Mouse (Mus musculus) adrenal gland, adult 18-20 months (tissue): ENCODE measurements around the gene Ccl9. TPM values are rescaled to one million over a fixed set of nuclear protein-coding genes. Genes with fewer than 3 reads are reported as not detected.
A peak's percentile ranks its signal among the peaks of the same experiment; 100 is the strongest.

ENCODE experiments used
- DNase-seq, 2 experiments: peaks; one replicate each; pipeline ENCODE4 v3.0.0; 2021 to 2022; ENCODE audit warnings: low spot score in 2 of 2
- total RNA-seq, 2 experiments: library from RNA; stranded (reverse); gene quantifications; 1 replicate in 1 of 2; 2 replicates in 1 of 2; pipeline ENCODE4 v1.2.3; 2021

The Ccl9 gene
- total RNA-seq, 2 experiments from 2014 or later, result 7.9 to 17.1 TPM

DNA sequence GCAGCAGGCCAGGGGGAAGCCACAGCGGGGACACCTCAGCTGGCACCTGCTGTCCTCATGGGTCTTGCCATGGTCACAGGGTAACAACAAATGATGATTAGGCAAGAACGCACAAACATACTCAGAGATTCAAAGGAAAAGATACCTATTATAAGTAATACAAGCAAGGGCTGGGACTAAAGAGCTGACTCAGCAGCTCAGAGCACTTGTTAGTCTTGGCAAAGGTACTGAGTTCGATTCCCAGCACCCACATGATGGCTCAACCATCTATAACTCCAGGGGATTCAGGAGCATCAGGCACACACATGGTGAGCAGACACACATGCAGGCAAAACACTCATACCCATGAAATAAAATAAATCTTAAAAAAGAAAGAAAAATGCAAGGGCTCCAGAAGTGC lies 37.0 kb downstream of the Ccl9 start:
- DNase-seq, result no peak

DNA sequence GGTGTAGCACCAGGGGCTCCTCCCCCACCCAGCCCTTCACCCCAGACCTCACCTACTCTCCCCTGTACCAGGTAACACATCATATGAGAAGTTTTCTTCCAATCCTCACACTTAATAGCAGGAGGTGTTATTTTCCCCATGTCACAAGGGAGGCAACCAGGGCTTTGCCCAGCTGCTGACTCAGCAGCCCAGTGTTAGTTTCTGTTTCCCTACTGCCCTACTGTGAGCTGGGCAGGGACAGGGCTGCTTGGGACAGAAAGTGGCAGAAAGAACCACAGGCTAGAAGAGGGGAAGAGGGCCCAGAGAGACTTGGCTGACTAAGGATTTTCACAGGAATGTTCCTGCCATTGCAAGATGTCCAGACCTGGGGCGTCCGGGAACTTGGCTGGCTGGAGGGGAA lies 37.5 kb downstream of the Ccl9 start:
- DNase-seq, result no peak

DNA sequence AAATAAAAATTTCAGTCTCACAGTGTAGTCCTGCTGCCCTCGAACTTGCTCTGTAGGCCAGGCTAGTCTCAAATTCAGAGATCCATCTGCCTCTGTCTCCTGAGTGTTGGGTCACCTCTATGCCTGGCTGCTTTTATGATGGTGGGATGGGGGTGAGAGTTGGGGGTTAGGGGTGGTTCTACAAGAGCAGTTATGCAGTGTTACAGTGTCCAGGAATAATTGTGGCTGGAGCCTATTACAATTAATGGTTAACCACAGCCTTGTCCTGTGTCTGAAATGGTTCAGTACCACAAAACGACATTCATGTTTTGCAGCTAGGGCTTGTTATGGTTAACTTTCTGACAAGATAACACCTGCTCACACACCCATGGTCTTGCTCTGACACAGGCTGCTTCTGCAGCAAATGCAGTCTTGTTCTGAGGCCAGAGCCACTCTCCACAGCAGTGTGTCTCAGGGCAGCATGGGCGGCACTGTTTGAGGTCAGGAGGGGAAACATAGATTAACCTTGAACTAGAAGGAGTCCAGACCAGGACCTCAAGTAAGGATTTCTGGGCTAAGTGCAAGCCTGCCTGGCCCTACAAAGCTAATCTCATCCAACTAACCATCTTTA lies 39.6 kb downstream of the Ccl9 start:
- no peak for DNase-seq

GRCm38 (mm10) chr11:83536831-83537230 lies 41.6 kb downstream of the Ccl9 start:
- no peak for DNase-seq

DNA sequence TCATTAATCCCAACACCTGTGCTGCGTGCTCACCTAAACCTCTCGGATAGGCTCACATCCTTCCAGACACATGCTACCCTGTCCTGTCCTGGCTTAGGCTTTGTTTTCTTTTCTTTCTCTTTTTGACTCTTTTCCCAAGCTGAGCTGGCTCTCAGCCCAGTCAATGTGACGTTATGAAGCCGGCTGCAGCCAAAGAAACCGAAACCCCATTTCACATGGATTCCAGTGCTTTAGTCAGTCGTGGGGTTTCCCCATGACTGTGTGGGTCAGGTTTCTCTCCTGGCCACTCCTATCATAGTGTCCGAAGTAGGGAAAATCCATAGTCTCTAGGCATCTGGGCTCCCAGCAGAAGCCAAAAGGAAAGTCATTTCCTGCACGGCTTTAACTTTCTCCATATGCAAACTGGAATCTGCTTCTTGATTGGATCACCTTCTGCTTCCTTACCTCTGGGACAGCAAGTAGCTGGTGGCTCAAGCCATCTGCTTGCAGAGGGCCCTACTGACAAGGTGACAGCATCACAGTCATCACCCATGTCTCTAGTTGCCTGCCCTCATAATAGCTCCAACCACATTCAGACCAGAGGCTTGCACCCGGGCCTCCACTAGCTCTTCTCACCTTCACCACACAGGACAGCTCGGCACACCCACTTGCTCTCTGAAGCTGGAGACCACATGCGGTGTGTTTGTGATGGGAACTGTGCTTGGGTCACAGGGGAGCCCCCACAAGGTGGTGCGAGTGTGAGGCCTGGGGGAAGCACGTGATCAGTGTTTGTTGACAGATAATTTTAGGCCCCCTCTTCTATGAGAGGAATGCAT lies 43.6 kb downstream of the Ccl9 start:
- peak; percentile 70 to 75 for DNase-seq

GRCm38 (mm10) chr11:83534143-83534542 lies 44.3 kb downstream of the Ccl9 start:
- DNase-seq, result no peak

- no peak for DNase-seq
Observed at GRCm38 (mm10) chr11:83533192-83533591, 45.2 kb downstream of the Ccl9 start.

- DNase-seq, result no peak
Observed at GRCm38 (mm10) chr11:83530360-83530759, 48.1 kb downstream of the Ccl9 start, which contains the start of gene Ccl5. Gene Ccl5 (minus strand): TSS chr11:83530518.

DNA sequence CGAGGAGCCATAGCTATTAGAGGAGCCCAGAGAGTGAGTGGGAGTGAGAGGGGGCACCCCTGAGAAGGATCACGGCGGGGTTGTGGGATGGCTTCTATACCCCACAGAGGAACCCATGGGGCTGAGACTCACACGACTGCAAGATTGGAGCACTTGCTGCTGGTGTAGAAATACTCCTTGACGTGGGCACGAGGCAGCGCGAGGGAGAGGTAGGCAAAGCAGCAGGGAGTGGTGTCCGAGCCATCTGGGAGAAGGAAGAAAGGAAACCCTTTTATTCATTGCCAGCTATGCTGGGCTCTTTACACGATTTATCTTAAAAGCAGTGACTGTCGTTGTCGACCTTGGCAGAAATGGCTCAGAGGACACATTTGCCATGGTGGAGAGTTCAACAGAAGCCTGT lies 49.4 kb downstream of the Ccl9 start:
- DNase-seq, result no peak

Other genes starting within 250 kb of the Ccl9 start
- gene Rasl10b, start 169.5 kb downstream of the Ccl9 start, total RNA-seq, result 10 to 100 TPM; 11.4 to 12.4 TPM
- not detected for gene Gas2l2, start 149.2 kb downstream of the Ccl9 start, total RNA-seq
- 1 to 10 TPM in 1 of 2 experiments, under 1 TPM in 1; 0.43 to 1.5 TPM for gene 1700020L24Rik, start 141.0 kb downstream of the Ccl9 start, total RNA-seq
- 10 to 100 TPM; 10.7 to 11.5 TPM for gene Mmp28, start 115.6 kb downstream of the Ccl9 start, total RNA-seq
- 10 to 100 TPM; 58.8 to 72.0 TPM for gene Taf15, start 105.5 kb downstream of the Ccl9 start, total RNA-seq
- gene Heatr9, start 56.5 kb downstream of the Ccl9 start, total RNA-seq, result under 1 TPM in 1 of 2 experiments, not detected in 1; 0.16 TPM
- gene Ccl5, start 48.1 kb downstream of the Ccl9 start, total RNA-seq, result 10 to 100 TPM in 1 of 2 experiments, 1 to 10 TPM in 1; 2.4 to 11.5 TPM
- gene Ccl6, start 14.5 kb upstream of the Ccl9 start, total RNA-seq, result 10 to 100 TPM; 16.6 to 36.3 TPM
- gene Rpl9-ps1, start 67.0 kb upstream of the Ccl9 start, total RNA-seq, result not detected
- under 1 TPM in 1 of 2 experiments, not detected in 1; 0.56 TPM for gene Ccl3, start 70.7 kb upstream of the Ccl9 start, total RNA-seq
- gene Ccl4, start 83.9 kb upstream of the Ccl9 start, total RNA-seq, result not detected
- gene Wfdc17, start 125.4 kb upstream of the Ccl9 start, total RNA-seq, result 10 to 100 TPM in 1 of 2 experiments, 1 to 10 TPM in 1; 2.8 to 10.1 TPM
- gene Wfdc18, start 130.4 kb upstream of the Ccl9 start, total RNA-seq, result not detected
- under 1 TPM in 1 of 2 experiments, not detected in 1; 0.83 TPM for gene Wfdc21, start 168.3 kb upstream of the Ccl9 start, total RNA-seq
- gene Heatr6, start 175.1 kb upstream of the Ccl9 start, total RNA-seq, result 10 to 100 TPM; 12.3 to 14.0 TPM